Mouse (Mus musculus) ES-Bruce4 (cell line): ENCODE measurements around the gene Kmt2d.

Experiments used
- CTCF ChIP-seq: IDR thresholded peaks from one replicate; pipeline ENCODE4 v1.8.1; 2011; ENCODE audit warnings: low read depth, low read length
- EP300 ChIP-seq: IDR thresholded peaks from 2 replicates; pipeline ENCODE4 v1.6.1; 2011; ENCODE audit warnings: low read depth, low read length; ENCODE audit not compliant: insufficient read depth
- POLR2A ChIP-seq: IDR thresholded peaks from one replicate; pipeline ENCODE4 v1.8.1; 2011; ENCODE audit warnings: low read length; ENCODE audit not compliant: insufficient read depth

DNA sequence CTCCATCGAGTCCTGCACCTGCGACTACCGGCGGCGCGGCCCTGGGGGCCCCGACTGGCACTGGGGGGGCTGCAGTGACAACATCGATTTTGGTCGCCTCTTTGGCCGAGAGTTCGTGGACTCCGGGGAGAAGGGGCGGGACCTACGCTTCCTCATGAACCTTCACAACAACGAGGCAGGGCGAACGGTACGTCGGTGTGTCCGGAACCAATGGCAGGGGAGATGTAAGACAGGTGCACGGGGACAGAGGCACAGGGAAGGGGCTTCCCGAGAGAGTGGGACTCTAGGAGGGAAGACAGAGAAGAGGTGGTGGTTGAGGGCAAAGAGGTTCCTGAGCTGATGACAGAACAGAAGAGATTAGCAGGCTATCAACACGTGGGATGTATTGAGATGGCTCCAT is 79.2 kb downstream of the Kmt2d start:
- no peak for TF ChIP-seq CTCF
- TF ChIP-seq POLR2A, result no peak
- TF ChIP-seq EP300, result no peak
